Mouse (Mus musculus) hematopoietic stem cell, adult 5-6 weeks (primary cell): Measurements from ENCODE around the gene Fam163a. TPM values are rescaled to one million over a fixed set of nuclear protein-coding genes. Genes with fewer than 3 reads are reported as not detected.
"Not testable (repeated sequence)": the region's sequence is repeated elsewhere in the genome, so short reads cannot be mapped to it uniquely, and the experiment has no call there.

Experiments
- ATAC-seq, 2 experiments: fragments of 125-278 bp in 1 of 2; replicated peaks in 1 of 2; 2 replicates each; pipeline ENCODE4 v1.8.0; 2016 to 2017; ENCODE audit warnings: inconsistent platforms in 2 of 2, mild to moderate bottlenecking in 2 of 2, moderate number of reproducible peaks in 2 of 2, low read depth in 1 of 2, moderate TSS enrichment in 1 of 2; ENCODE audit not compliant: low FRiP score in 2 of 2, poor library complexity in 2 of 2, severe bottlenecking in 2 of 2, insufficient read depth in 1 of 2, low TSS enrichment in 1 of 2
- total RNA-seq: library from RNA; stranded (forward); fragments of 172-1452, 232-1000 nt; gene quantifications from 2 replicates; pipeline ENCODE4 v1.2.3, GENCODE M21; 2017

Fam163a gene
- total RNA-seq, 1 experiment from 2014 or later: not detected

DNA sequence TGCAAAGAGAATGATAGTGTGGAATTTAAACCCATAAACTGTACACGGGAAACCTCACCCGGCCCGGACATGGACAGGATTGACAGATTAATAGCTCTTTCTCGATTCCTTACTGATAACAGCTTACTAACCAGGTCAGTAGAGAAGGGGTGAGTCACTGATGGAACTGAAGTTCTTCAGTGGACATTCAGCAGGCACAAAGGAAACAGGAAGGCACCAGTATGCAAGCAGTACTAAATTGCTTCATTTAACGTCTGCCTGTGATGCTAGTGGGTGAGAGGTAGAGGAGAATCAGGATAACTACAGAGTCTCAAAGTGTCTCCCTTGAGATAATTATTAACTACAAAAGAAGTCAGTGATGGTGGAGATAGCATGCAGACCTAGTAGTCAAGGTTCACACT, 160.6 kb downstream of the Fam163a start:
- no peak for ATAC-seq

DNA sequence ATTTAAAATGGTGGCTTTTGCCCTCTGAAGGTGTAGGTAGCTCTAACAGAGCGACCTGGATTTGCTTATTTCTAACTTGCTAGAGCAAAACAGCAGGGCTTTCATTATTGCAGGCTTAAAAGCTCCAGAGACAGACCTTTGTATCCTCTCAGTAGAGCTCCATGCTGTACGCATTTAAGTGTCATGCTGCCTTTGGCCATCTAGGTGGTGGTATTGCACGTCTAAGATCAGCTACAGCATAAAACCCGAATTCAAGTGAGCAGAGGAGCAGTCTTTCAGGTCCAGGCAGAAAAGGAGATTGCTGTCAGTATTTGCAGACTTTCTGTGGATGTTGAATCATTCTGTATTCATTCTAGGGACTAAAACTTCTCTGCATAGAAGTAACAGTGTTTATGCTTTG, 161.8 kb downstream of the Fam163a start:
- peak; percentile 68 to 78 for ATAC-seq

DNA sequence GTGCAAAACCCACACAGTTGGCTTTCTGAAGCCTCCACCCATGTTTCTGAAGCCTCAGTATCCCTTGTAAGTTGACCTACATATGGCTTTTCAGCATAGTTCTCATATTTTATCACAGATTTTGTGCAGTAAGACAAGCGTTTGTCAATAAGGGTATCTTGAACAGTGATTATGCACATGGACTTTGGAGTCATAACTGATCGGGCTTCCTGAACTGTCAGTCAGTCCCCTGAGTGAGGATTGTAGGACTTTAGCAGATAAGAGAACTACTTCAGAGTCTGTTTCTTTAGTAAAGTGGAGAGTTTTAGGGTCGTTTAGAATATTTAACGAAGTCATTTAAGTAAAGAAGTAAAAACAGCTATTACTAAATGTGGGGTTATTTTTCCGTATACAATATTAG, 162.3 kb downstream of the Fam163a start:
- no peak for ATAC-seq

DNA sequence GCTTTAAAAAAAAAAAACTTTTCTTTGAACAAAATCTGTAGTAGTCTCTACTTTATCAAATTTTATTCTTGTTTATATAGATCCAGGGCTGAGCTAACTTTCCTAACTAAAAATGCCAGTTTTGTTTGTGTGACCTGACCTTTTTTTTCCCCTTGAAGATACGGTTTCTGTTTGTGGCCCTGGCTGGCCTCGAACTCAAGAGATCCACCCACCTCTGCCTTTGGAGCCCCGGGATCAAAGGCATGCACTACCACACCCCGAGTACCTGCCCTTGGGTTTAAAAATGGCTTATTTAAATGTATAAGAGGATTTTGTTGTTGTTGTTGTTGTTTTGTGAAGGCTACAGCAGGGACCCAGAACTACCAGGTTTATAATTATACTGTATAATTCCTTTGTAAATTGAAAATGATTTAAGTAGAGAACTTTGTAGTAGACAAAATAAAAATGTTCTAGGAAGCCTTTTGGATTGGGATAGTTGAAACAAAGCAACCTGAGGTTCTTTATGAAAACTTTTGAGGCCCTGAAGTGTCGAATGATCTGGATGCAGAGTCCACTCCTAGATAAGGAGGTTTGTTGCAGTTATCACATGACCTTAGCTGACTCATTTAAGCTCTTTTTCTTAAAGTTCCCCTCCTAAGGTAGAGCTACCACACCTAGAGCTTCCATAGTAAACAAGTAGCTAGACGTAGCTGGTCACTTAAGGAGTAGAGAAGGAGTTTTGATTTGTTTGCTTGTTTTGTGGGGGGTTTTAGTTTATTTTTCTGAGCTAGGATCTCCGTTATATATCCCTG, 163.2 kb downstream of the Fam163a start:
- ATAC-seq: no peak

DNA sequence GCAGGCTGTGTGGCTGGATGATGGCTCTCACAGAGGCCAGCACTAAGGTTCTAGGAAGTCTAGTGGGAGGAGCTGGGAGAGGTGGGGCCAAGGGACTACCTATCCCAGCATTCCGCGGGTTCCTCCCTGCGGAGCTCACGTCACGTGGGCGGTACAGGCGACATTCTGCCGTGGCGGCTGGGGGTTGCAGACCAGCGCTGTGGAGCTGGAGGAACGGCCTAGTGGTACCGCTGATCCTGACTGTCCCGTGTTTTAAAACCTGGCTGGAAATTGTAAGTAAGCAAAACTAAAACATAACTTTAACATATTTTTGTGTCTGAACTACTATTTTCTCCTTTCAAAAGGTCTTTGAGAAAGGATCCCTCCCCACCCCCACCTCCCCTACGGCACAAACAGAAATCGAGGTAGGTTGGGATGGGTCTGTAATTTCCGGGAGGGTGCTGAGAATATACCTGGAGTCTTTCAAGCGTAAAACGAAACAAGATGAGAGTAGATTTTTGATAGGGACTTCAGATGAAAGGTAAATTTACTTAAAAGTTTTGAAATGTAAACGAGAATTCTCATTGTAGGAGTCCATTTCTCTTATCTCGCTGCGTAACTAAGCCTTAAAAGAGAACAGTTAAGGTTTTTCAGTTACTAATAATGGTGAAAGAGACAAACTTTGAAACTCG, 164.0 kb downstream of the Fam163a start:
- ATAC-seq: peak; percentile 74

DNA sequence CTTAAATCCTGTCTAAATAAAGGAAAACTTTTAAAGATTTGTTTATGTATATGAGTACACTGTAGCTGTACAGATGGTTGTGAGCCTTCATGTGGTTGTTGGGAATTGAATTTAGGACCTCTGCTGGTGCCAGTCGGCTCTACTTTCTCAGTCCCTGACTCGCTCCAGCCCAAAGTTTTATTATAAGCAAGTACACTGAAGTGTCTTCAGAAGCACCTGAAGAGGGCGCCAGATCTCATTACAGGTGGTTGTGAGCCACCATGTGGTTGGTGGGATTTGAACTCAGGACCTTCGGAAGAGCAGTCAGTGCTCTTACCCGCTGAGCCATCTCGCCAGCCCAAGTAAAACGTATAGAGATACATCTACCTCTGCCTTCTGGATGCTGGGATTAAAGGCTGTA, 164.8 kb downstream of the Fam163a start:
- ATAC-seq: not testable (repeated sequence)

DNA sequence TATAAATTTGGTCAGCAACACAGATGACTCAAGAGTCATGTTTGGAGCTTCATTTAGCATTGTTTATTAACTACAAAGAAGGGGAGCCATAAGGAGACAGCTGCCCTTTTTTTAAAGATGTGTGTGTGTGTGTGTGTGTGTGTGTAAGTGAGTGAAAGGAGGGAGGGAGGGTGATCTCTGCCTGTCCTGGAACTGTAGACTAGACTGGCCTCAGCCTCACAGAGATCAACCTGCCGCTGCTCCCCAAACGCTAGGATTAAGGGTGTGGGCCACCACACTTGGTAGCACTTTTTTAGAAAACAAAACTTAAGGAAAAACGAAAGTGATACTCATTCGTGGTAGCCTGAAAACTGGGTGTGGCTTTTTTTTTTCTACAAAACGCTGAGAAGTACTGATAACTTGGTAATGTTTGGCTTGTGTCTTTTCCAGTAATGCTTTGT, 167.7 kb downstream of the Fam163a start:
- no peak for ATAC-seq

DNA sequence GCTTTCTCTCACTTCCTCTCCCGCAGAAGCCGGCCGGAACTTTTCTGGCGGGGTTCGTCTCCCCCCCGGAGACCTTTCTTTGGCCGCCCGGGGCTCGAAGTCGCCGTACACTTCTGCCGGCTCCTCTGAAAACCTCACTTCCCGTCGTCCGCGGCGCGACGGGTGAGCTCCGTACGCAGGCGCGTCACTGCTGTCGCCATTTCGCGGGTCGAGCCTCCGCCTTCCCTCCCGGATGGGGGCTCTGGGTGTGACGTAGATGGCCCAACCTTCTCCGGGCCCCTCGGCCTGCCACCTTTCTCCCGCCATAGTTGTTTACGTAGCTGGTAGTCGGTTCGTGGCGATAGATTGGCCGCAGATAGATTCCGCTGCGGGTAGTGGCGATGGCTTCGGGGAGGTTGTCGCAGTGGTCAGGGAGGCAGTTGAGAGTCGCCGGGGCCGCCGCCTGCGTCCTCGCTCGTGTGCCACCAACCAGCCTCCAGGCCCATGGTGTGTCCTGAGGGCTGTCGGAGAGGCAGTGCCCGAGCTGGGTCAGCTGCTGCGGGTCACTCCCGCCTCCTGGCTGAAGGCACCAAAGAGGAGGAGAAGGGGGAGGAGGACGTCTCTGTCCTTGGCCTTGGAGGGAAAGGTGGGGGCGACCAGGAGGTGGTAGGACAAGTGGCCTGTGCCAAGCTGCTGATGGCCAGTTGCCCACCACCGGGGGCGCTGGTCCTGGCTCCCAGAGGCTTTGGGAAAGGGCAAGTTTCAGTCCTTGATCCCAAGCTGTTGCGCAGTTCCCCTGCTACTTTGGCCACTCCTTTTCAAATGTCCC, 168.7 kb downstream of the Fam163a start, which contains the start of gene Tor1aip1:
Tor1aip1 (minus strand) TSS at position 551 of the 808 bp plus-strand sequence.
- peak; percentile 79 to 83 for ATAC-seq

DNA sequence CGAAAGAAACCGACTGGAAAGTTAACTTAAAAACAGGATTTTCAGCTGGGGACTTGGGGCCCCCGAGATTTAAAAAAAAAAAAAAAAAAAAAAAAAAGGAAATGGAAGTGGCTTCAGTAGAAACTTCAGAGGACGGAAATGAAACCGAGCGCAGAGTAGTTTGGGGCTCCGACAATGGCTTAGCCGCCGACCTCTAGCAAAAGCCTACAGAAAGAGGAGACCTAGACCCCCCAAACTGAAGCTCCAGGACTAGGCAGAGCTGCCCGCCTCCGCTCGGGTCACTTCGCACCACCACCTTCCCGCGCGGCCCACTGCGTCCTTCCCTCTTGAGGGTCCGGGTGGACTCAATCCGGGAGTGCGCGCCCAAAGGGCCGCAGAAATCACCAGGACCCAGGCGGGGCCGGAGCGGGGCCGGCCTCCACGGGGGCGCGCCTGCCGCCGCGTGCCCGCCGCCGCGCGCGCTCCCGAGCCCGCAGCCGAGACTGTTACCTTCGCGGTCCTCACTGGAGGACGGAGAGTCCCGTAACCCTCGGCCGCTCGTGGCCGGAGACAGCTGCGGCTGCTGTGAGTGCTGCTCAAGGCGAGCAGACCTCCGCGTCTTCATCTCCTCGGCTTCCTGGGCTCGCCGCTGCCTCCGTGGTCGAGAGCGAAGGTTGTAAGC, 169.4 kb downstream of the Fam163a start, which contains the start of gene Tor1aip2:
Tor1aip2 (plus strand) TSS at position 135 of the 661 bp plus-strand sequence.
- peak; percentile 4 to 22; a peak in 3 of 4 replicates for ATAC-seq

DNA sequence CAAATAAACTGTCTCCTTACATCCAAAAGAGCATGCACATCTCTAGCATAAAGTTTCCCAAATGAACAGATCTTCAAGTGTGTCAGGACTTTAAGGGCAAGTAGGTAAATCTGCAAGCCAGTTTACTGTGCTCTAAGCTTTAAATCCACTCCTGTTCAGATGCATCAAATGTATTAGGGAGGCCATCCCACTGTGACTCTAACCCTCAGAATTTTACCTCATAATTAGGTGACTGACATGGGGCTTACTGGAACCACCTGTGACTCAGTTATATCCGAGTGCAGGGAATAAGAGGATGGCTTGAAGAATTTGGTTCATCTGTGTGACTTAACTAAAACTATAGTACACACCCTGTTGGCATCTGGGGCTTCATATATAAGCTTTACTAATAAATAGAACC, 170.2 kb downstream of the Fam163a start:
- ATAC-seq: no peak

DNA sequence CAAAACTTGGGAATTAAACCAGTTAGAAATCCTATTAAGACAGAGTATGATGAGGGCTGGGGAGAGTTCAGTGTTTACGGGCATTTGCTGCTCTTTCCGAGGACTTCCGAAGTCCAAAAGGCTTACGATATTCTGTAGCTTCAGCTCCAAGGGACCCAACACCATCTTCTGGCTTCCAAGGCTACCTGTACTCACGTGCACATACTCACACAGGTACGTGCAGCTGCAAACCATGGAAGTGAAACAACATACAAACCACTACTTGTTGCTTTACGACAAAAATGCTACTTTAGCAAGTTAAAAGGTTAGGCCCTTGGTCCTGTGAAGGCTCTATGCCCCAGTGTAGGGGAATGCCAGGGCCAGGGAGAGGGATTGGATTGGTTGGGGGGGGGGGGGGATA, 170.9 kb downstream of the Fam163a start:
- no peak for ATAC-seq

DNA sequence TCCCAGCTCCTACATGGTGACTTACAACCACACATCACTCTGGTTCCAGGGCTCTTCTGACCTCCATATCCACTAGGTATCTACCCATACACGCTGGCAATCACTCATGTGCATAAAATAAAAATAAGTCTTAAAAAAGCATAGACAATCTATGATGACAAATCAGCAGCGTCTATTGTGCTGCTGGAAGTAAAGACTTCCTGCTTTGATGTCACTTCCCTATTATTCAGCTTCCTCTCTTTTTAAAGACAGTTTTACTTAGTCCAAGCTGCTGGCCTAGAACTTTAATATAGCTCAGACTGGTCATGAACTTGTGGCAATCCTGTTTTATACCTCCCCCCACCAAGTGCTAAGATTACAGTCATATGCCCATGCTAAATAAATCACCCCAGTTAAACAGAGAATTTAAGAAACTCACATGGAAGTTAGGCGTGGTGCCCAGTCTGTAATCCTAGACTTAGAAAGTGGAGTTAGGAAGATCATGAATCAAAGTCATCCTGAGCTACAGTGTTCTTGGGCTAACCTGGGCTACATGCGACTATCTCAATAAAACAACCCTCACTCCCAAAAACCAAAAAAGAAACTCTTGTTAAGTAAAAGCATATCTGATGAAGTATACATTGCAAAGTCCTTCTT, 176.4 kb downstream of the Fam163a start:
- ATAC-seq: peak; percentile 46 to 66; a peak in 2 of 4 replicates

DNA sequence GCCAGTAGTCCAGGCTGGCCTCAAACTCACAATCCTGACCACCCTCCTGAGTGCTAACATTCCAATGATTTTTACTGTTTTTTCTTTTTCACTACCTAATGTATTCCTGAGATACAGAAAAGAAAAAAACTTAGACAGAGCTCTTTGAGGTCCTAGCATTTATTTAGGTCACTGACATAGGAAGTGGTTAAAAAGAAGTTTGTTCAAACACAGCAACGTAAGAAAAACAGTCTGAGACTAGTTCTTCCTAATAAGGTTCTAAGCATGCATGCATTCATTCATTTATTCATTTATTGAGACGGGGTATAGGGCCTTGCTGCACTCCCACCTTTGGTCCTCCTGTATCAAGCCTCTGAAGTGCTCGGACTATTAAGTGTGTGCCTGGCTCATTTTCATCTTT, 177.0 kb downstream of the Fam163a start:
- ATAC-seq: no peak

Other genes starting within 250 kb of the Fam163a start
- gene Cep350, start 231.8 kb downstream of the Fam163a start, total RNA-seq: 57.5 and 62.0 TPM in 2 replicates
- 65.9 and 81.2 TPM in 2 replicates for gene Tor1aip2, start 169.6 kb downstream of the Fam163a start, total RNA-seq
- gene Tor1aip1, start 168.5 kb downstream of the Fam163a start, total RNA-seq: 25.0 and 32.0 TPM in 2 replicates
- gene Tdrd5, start 98.6 kb upstream of the Fam163a start, total RNA-seq: not detected in 2 replicates
- 0.81 TPM in 1 of 2 replicates, not detected in the other for gene Nphs2, start 105.7 kb upstream of the Fam163a start, total RNA-seq
- gene Gm2000, start 161.0 kb upstream of the Fam163a start, total RNA-seq: 2,981 and 3,597 TPM in 2 replicates
- 1.8 TPM in 1 of 2 replicates, not detected in the other for gene Axdnd1, start 216.1 kb upstream of the Fam163a start, total RNA-seq